Mouse (Mus musculus): ENCODE data around the gene Artn. TPM values are rescaled to one million over a fixed set of nuclear protein-coding genes. Genes with fewer than 3 reads are reported as not detected.

Gene Artn
- polyA plus RNA-seq, 1 experiment from 2014 or later: 0.87 TPM

DNA sequence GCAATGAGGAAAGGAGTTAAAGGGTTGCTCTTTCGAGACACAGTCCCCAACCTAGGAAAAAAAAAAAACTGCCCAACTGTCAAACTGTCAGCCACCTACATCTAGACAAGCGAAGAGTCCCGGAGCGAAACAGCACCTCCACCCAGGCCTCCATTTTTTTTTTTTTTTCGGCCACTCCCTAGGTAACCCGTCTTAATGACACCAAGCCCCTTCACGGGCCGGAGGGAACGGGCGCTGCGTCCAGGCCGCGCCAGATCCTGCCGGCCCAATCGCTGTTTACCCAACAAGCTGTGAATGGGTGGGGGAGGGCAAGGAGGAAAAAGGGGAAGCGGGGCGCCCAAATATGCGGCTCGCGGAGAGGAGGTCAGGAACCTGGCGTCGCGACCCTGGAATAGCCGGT is 42.9 kb downstream of the Artn start:
- Histone ChIP-seq H3K27ac (replicated peaks) (peak overlapping the region; percentile 64), H3K4me2 (peak overlapping the region; percentile 83), H3K27me3 (no peaks in the 10 kb centered on the region), H3K4me1 (replicated peaks) (peaks cover 53% of the 10 kb centered on the region), H3K4me3 (peak overlapping the region; percentile 98), H3K9me3 (no peaks in the 10 kb centered on the region), H3K36me3 (peaks cover 18% of the 10 kb centered on the region), H3K9ac (peak overlapping the region; percentile 93)
- ATAC-seq (ENCODE audit: low FRiP score, low read depth): no peak
- WGBS: 2% methylated on average over 24 of the region's 24 CpGs

DNA sequence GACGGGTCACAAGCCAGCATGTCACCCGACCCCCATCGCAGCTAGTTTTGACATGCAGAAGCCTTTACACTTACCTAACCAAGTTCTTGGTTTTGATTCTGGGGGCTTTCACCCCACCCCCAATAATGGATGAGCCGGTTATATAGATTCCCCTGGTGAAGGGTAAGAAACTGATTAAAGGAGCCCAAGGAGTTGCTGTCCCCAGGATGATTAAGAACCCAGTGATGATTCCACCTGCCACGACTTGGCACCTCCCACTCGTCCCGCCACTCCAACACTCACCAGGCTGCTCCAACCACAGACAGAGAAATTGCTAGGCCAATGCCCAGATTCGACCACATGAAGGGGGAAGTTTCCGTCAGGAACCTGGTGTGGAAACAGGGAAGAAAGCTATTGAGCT is 43.6 kb downstream of the Artn start:
- peaks cover 55% of the 10 kb centered on the region for H3K4me1 ChIP-seq (replicated peaks)
- H3K27me3 ChIP-seq: no peaks in the 10 kb centered on the region
- peak overlapping the region; percentile 98 for H3K4me3 ChIP-seq
- peak overlapping the region; percentile 93; the same call in 1 of the 2 replicates for H3K9ac ChIP-seq
- peak overlapping the region; percentile 83 for H3K4me2 ChIP-seq
- no peaks in the 10 kb centered on the region for H3K9me3 ChIP-seq
- H3K36me3 ChIP-seq: peaks cover 21% of the 10 kb centered on the region
- whole genome bisulfite sequencing: 87% methylated on average over 9 of the region's 9 CpGs
- ATAC-seq (ENCODE audit: low FRiP score, low read depth): no peak
- H3K27ac ChIP-seq (replicated peaks): no peak overlapping the region

DNA sequence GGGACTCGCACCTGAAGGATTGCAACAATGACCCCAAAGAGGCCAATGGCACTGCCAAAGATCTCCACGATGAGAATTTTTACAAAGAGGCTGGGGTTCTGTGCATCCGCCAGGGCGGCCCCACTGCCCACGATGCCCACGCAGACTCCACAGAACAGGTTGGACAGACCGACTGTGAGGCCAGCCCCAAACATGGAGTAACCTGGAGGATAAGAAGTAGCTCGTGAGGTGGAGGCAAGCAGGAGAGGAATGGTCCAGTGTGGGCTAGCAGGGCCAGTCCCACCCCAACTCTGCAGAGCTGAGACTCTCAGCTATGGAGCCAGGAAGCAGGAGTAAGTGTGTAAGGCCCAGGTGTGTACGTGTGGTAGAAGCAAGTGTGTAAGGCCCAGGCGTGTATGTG is 44.5 kb downstream of the Artn start:
- no peaks in the 10 kb centered on the region for H3K27me3 ChIP-seq
- no peak overlapping the region; the same call in 1 of the 2 replicates for H3K4me3 ChIP-seq
- H3K4me2 ChIP-seq: no peak overlapping the region
- no peaks in the 10 kb centered on the region for H3K9me3 ChIP-seq
- no peak for ATAC-seq (ENCODE audit: low FRiP score, low read depth)
- WGBS: 95% methylated on average over 10 of the region's 10 CpGs
- no peak overlapping the region for H3K27ac ChIP-seq (replicated peaks)
- no peak overlapping the region for H3K9ac ChIP-seq
- H3K4me1 ChIP-seq (replicated peaks): peaks cover 59% of the 10 kb centered on the region
- peaks cover 22% of the 10 kb centered on the region for H3K36me3 ChIP-seq

DNA sequence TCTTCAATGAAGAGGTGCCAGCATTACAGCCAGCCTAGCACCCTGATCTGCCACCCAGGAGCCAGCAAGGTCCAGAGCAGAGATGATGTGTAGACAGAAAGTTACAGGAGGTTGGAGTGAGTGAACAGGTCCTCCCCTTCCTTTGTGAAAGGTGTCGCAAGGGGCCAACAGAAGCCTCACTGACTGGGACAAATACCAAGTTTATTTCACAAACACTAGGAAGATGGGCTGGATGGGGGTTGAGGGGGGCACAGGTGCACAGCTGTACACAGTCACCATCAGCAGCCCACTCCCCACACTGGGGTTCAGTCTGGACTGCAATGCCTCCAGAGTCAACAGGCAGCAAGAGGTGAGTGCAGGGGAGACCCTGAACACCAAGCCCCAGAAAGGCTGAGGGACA is 45.4 kb downstream of the Artn start:
- Histone ChIP-seq H3K4me1 (replicated peaks) (peaks cover 66% of the 10 kb centered on the region), H3K9ac (peak overlapping the region; percentile 94), H3K4me2 (peak overlapping the region; percentile 94), H3K27me3 (no peaks in the 10 kb centered on the region), H3K9me3 (no peaks in the 10 kb centered on the region), H3K27ac (replicated peaks) (0 out of 2 replicates have a peak overlapping the region, but pooled peaks have one; percentile 89), H3K4me3 (peak overlapping the region; percentile 81), H3K36me3 (peaks cover 21% of the 10 kb centered on the region)
- no peak for ATAC-seq (ENCODE audit: low FRiP score, low read depth)
- 95% methylated on average over 1 of the region's 1 CpGs for WGBS

DNA sequence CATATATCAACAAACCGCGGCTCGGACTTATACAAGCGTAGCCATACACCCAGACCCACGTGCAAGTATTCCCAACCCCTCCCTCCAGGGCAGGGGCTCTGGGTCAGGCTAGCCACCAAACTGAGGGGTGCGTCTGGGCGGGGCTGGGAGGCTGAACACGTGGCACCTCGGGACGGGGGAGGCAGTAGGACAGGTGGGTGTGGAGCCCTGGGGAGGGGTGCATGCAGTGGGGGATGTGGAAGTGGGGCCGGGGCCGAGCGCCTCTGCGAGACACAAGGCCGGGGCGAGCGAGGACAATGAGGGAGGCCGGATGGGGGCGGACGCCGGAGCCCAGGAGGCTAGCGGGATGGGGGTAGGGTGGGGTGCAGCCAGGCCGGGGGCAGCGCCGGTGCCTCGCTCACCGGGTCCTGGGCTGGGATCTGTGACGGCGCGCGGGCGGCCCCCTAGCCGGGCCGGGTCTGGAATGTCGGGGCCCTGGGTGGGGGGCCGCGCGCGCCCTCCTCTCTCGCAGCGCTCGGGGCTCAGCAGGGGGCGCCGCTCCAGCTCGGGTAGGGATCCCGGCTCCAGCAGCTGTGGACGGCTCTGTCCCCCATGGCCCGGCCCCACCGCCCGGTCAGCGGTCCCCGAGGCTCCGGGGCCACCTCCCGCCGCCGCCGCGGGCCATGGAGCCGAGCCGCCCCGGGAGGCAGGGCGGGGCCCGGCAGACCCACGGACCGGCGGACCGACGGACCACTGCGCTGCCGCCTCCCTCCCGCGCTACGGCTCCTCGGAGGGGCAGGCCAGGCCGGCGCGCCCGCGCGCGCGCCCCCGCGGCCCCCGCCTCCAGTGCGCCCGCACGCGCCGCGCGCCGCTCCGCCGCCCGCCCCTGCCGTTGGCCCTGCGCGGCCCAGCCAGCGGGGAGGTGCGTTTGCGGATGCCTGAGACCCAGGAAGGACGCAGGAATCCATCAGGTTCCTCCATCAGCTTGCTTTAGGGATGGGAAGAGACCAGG is 46.6 kb downstream of the Artn start, which contains the start of gene B4galt2:
Gene B4galt2, minus strand, starts transcription at position 787 of the 991 bp plus-strand sequence.
- Histone ChIP-seq H3K4me1 (replicated peaks) (peaks cover 66% of the 10 kb centered on the region), H3K27me3 (no peaks in the 10 kb centered on the region), H3K27ac (replicated peaks) (peak within 1 kb of the TSS; percentile 89), H3K4me2 (peak within 1 kb of the TSS; percentile 94), H3K36me3 (peaks cover 18% of the 10 kb centered on the region), H3K4me3 (peak within 1 kb of the TSS; percentile 81), H3K9me3 (no peaks in the 10 kb centered on the region), H3K9ac (peak within 1 kb of the TSS; percentile 94)
- 2% methylated on average over 77 of the region's 103 CpGs for WGBS
- ATAC-seq (ENCODE audit: low FRiP score, low read depth): peak; percentile 47

- 76% methylated on average over 5 of the region's 5 CpGs for WGBS
- H3K27me3 ChIP-seq: no peaks in the 10 kb centered on the region
- H3K9ac ChIP-seq: no peak overlapping the region
- H3K4me1 ChIP-seq (replicated peaks): peaks cover 36% of the 10 kb centered on the region
- no peak overlapping the region for H3K4me2 ChIP-seq
- peaks cover 32% of the 10 kb centered on the region for H3K36me3 ChIP-seq
- no peak for ATAC-seq (ENCODE audit: low FRiP score, low read depth)
- no peak overlapping the region for H3K27ac ChIP-seq (replicated peaks)
- no peaks in the 10 kb centered on the region for H3K9me3 ChIP-seq
- H3K4me3 ChIP-seq: no peak overlapping the region
Observed at GRCm38 (mm10) chr4:117878703-117879102, 50.9 kb downstream of the Artn start.

- 54% methylated on average over 10 of the region's 10 CpGs for WGBS
- H3K4me1 ChIP-seq (replicated peaks): peaks cover 33% of the 10 kb centered on the region
- peaks cover 36% of the 10 kb centered on the region for H3K36me3 ChIP-seq
- no peak overlapping the region for H3K9ac ChIP-seq
- no peak overlapping the region for H3K4me3 ChIP-seq
- no peaks in the 10 kb centered on the region for H3K27me3 ChIP-seq
- ATAC-seq (ENCODE audit: low FRiP score, low read depth): no peak
- H3K9me3 ChIP-seq: no peaks in the 10 kb centered on the region
- no peak overlapping the region for H3K4me2 ChIP-seq
- H3K27ac ChIP-seq (replicated peaks): no peak overlapping the region
Observed at GRCm38 (mm10) chr4:117878301-117878700, 51.3 kb downstream of the Artn start.

Other genes with a start within 250 kb of the Artn start
- gene Dmap1, start 247.5 kb downstream of the Artn start, polyA plus RNA-seq (2015; fragmentation: Nextera tagmentation; extraction: Ambion mirVana): 76.5 and 76.8 TPM in 2 replicates
- not detected in 2 replicates for gene Gm12845, start 205.4 kb downstream of the Artn start, polyA plus RNA-seq (2015; fragmentation: Nextera tagmentation; extraction: Ambion mirVana)
- not detected in 2 replicates for gene Klf17, start 164.1 kb downstream of the Artn start, polyA plus RNA-seq (2015; fragmentation: Nextera tagmentation; extraction: Ambion mirVana)
- gene Slc6a9, start 95.3 kb downstream of the Artn start, polyA plus RNA-seq (2015; fragmentation: Nextera tagmentation; extraction: Ambion mirVana): 45.8 and 48.1 TPM in 2 replicates
- 2.5 and 3.3 TPM in 2 replicates for gene Ccdc24, start 57.2 kb downstream of the Artn start, polyA plus RNA-seq (2015; fragmentation: Nextera tagmentation; extraction: Ambion mirVana)
- 56.5 and 69.5 TPM in 2 replicates for gene B4galt2, start 46.3 kb downstream of the Artn start, polyA plus RNA-seq (2015; fragmentation: Nextera tagmentation; extraction: Ambion mirVana)
- gene Atp6v0b, start 42.4 kb downstream of the Artn start, polyA plus RNA-seq (2015; fragmentation: Nextera tagmentation; extraction: Ambion mirVana): 570 and 601 TPM in 2 replicates
- 21.8 and 23.6 TPM in 2 replicates for gene Dph2, start 37.7 kb downstream of the Artn start, polyA plus RNA-seq (2015; fragmentation: Nextera tagmentation; extraction: Ambion mirVana)
- gene Ipo13, start 14.8 kb downstream of the Artn start, polyA plus RNA-seq (2015; fragmentation: Nextera tagmentation; extraction: Ambion mirVana): 62.3 and 68.8 TPM in 2 replicates
- gene St3gal3, start 205.2 kb upstream of the Artn start, polyA plus RNA-seq (2015; fragmentation: Nextera tagmentation; extraction: Ambion mirVana): 13.5 and 15.0 TPM in 2 replicates

All from hindbrain, embryonic 15.5 days (tissue).